ENCODE assay signal across 8 mouse cellular contexts in the genomic region with DNA sequence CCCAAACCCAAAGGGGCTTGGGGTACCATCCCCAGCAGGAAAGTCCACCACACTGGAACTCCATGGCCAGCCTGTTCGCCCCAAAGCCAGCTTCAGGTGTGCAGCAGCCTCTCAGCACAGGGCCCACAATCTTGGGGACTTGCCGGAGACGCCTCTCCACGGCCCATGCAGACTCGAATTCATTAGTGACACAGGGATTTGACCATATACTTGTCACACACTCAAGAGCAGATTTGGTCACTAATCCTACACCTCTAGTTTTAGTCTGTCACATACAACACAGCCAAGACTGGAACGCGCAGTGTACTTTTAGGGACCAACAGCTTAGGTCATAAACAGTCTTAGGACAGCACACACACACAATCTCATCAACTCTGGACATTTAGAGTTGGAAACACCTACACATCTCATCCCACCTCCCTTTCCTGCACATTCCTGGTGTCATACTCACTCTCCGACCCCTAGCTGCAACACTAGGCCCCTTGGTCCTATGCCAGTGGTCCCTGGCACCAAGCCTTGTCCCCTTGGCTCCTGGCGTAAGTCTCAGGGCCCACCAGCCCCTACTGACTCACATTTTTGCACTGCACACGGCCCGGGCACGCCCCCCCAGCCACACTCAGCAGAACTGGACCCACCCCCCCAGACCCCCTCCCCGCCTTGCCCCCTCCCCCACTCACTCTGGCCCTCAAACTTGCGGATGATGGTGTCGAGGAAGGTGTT. TPM values are rescaled to one million over a fixed set of nuclear protein-coding genes. Genes with fewer than 3 reads are reported as not detected.
DNase-seq lines count a peak whose midpoint lies in the region; ATAC-seq and TF ChIP-seq lines count a peak whose summit lies in the region.

No protein-coding gene starts in this region.

- ATAC-seq in embryonic facial prominence, embryonic 11.5 days (replicated peaks; ENCODE audit: insufficient number of reproducible peaks, low FRiP score, low TSS enrichment, low read depth): no peak
- no peak for ATAC-seq in hindbrain, postnatal 0 days
- no peak for ATAC-seq in neural tube, embryonic 12.5 days (ENCODE audit: low FRiP score, low read depth)

- peak overlapping the region; percentile 77 for H3K9ac ChIP-seq in embryonic facial prominence, embryonic 11.5 days (replicated peaks; ENCODE audit: low read length)
- H3K9ac ChIP-seq in hindbrain, postnatal 0 days (replicated peaks; ENCODE audit: low read length): peak overlapping the region; percentile 78
- peak overlapping the region; percentile 86 for H3K9ac ChIP-seq in neural tube, embryonic 12.5 days

- 44% methylated on average over 13 of the region's 15 CpGs for WGBS in embryonic facial prominence, embryonic 11.5 days
- 28% methylated on average over 15 of the region's 15 CpGs for WGBS in hindbrain, postnatal 0 days
- 34% methylated on average over 15 of the region's 15 CpGs for WGBS in neural tube, embryonic 12.5 days

- DNase-seq in left cerebral cortex, adult 2 months (ENCODE audit: extremely low spot score in 1 of 2, low spot score in 2 of 2): no peak
- DNase-seq in left cerebral cortex, postnatal 14 days (ENCODE audit: low spot score in 2 of 2): no peak
- DNase-seq in embryonic facial prominence, embryonic 11.5 days (ENCODE audit: low spot score): no peak
- DNase-seq in hindbrain, postnatal 0 days (ENCODE audit: low spot score): no peak
- DNase-seq in adipocyte (ENCODE audit: low spot score): no peak
- no peak for DNase-seq in frontal cortex, postnatal 14 days (ENCODE audit: low spot score in 2 of 2)
- DNase-seq in gastrocnemius, postnatal 14 days: no peak

- H3K36me3 ChIP-seq in embryonic facial prominence, embryonic 11.5 days (replicated peaks; ENCODE audit: control insufficient read depth, insufficient read depth, low read depth, low read length): no peaks in the 10 kb centered on the region
- H3K36me3 ChIP-seq in hindbrain, postnatal 0 days (ENCODE audit: insufficient read depth, low read length): no peaks in the 10 kb centered on the region
- no peaks in the 10 kb centered on the region for H3K36me3 ChIP-seq in neural tube, embryonic 12.5 days

- H3K27ac ChIP-seq in left cerebral cortex, adult 2 months: no peak overlapping the region
- peak overlapping the region; percentile 78; the same call in 1 of the 2 replicates for H3K27ac ChIP-seq in embryonic facial prominence, embryonic 11.5 days (replicated peaks; ENCODE audit: low read depth, low read length)
- H3K27ac ChIP-seq in hindbrain, postnatal 0 days: peak overlapping the region; percentile 76
- peak overlapping the region; percentile 68; the same call in 1 of the 2 replicates for H3K27ac ChIP-seq in neural tube, embryonic 12.5 days

- H3K4me3 ChIP-seq in left cerebral cortex, adult 2 months: peak overlapping the region; percentile 67
- peak overlapping the region; percentile 62 for H3K4me3 ChIP-seq in embryonic facial prominence, embryonic 11.5 days (ENCODE audit: low read depth, low read length)
- H3K4me3 ChIP-seq in hindbrain, postnatal 0 days (ENCODE audit: low read length): peak overlapping the region; percentile 70
- H3K4me3 ChIP-seq in neural tube, embryonic 12.5 days: peak overlapping the region; percentile 77

- H3K27me3 ChIP-seq in embryonic facial prominence, embryonic 11.5 days (ENCODE audit: control insufficient read depth, insufficient read depth, low read length): peaks cover 43% of the 10 kb centered on the region
- no peaks in the 10 kb centered on the region for H3K27me3 ChIP-seq in hindbrain, postnatal 0 days (ENCODE audit: insufficient read depth, low read length)
- H3K27me3 ChIP-seq in neural tube, embryonic 12.5 days (replicated peaks): peaks cover 22% of the 10 kb centered on the region

- no peak for TF ChIP-seq CTCF in left cerebral cortex, adult 2 months (IDR thresholded peaks at IDR 0.05)
- no peak for TF ChIP-seq CTCF in hindbrain, postnatal 0 days (IDR thresholded peaks at IDR 0.05; ENCODE audit: low read depth)

- no peaks in the 10 kb centered on the region for H3K9me3 ChIP-seq in embryonic facial prominence, embryonic 11.5 days (replicated peaks; ENCODE audit: control insufficient read depth, low read length)
- no peaks in the 10 kb centered on the region for H3K9me3 ChIP-seq in hindbrain, postnatal 0 days (ENCODE audit: low read length)
- no peaks in the 10 kb centered on the region for H3K9me3 ChIP-seq in neural tube, embryonic 12.5 days

- intact Hi-C loops in left cerebral cortex, adult 2 months (cut with DNase I): no loop called here
- intact Hi-C loops in left cerebral cortex, postnatal 14 days (cut with DNase I): no loop called here
- intact Hi-C loops in gastrocnemius, postnatal 14 days (cut with DNase I; ENCODE audit: low total_unique reads): no loop called here

- H3K4me2 ChIP-seq in embryonic facial prominence, embryonic 11.5 days (ENCODE audit: low read depth, low read length): peak overlapping the region; percentile 98
- H3K4me2 ChIP-seq in hindbrain, postnatal 0 days (ENCODE audit: low read depth, low read length): peak overlapping the region; percentile 99
- H3K4me2 ChIP-seq in neural tube, embryonic 12.5 days (replicated peaks): peak overlapping the region; percentile 98

- peaks cover 9% of the 10 kb centered on the region for H3K4me1 ChIP-seq in embryonic facial prominence, embryonic 11.5 days (ENCODE audit: control insufficient read depth, insufficient read depth, low read length)
- peaks cover 27% of the 10 kb centered on the region for H3K4me1 ChIP-seq in hindbrain, postnatal 0 days (ENCODE audit: insufficient read depth, low read length)
- peaks cover 67% of the 10 kb centered on the region for H3K4me1 ChIP-seq in neural tube, embryonic 12.5 days

RNA-seq across cellular contexts. Expression of gene Kcnh2, which starts 0.7 kb away (rescaled TPM):
- total RNA-seq in left cerebral cortex, adult 2 months (2021): 10 to 100 TPM; 28.6 to 32.8 TPM
- 10 to 100 TPM; 19.9 to 22.1 TPM for total RNA-seq in left cerebral cortex, postnatal 14 days (2021)
- polyA plus RNA-seq in embryonic facial prominence, embryonic 11.5 days (2014; fragmentation: Nextera tagmentation; extraction: Ambion mirVana): 3.7 and 4.2 TPM in 2 replicates
- total RNA-seq in hindbrain, postnatal 0 days (2014; rRNA removed): 55.9 and 70.5 TPM in 2 replicates
- polyA plus RNA-seq in hindbrain, postnatal 0 days (2015; fragmentation: Nextera tagmentation; extraction: Ambion mirVana): 10.8 and 11.5 TPM in 2 replicates
- 15.1 and 18.6 TPM in 2 replicates for polyA plus RNA-seq in neural tube, embryonic 12.5 days (2016; fragmentation: Nextera tagmentation; extraction: Ambion mirVana)
- 1 to 10 TPM; 1.8 to 4.2 TPM for total RNA-seq in gastrocnemius, postnatal 14 days (2021)

RNA-seq across cellular contexts. Expression of gene Nos3, which starts 13.9 kb away (rescaled TPM):
- 1 to 10 TPM; 8.8 to 9.3 TPM for total RNA-seq in left cerebral cortex, adult 2 months (2021)
- 10 to 100 TPM; 10.2 to 12.1 TPM for total RNA-seq in left cerebral cortex, postnatal 14 days (2021)
- 3.2 and 4.2 TPM in 2 replicates for polyA plus RNA-seq in embryonic facial prominence, embryonic 11.5 days (2014; fragmentation: Nextera tagmentation; extraction: Ambion mirVana)
- total RNA-seq in hindbrain, postnatal 0 days (2014; rRNA removed): 8.7 and 13.3 TPM in 2 replicates
- 7.2 and 7.4 TPM in 2 replicates for polyA plus RNA-seq in hindbrain, postnatal 0 days (2015; fragmentation: Nextera tagmentation; extraction: Ambion mirVana)
- polyA plus RNA-seq in neural tube, embryonic 12.5 days (2016; fragmentation: Nextera tagmentation; extraction: Ambion mirVana): 9.2 and 9.4 TPM in 2 replicates
- total RNA-seq in gastrocnemius, postnatal 14 days (2021): 10 to 100 TPM in 1 of 2 experiments, 1 to 10 TPM in 1; 8.6 to 10.6 TPM

RNA-seq across cellular contexts. Expression of gene Atg9b, which starts 41.3 kb away (rescaled TPM):
- 1 to 10 TPM; 4.0 to 4.2 TPM for total RNA-seq in left cerebral cortex, adult 2 months (2021)
- total RNA-seq in left cerebral cortex, postnatal 14 days (2021): 1 to 10 TPM; 2.1 to 3.4 TPM
- polyA plus RNA-seq in embryonic facial prominence, embryonic 11.5 days (2014; fragmentation: Nextera tagmentation; extraction: Ambion mirVana): 0.18 and 0.21 TPM in 2 replicates
- total RNA-seq in hindbrain, postnatal 0 days (2014; rRNA removed): 8.8 and 9.8 TPM in 2 replicates
- 5.1 and 6.1 TPM in 2 replicates for polyA plus RNA-seq in hindbrain, postnatal 0 days (2015; fragmentation: Nextera tagmentation; extraction: Ambion mirVana)
- polyA plus RNA-seq in neural tube, embryonic 12.5 days (2016; fragmentation: Nextera tagmentation; extraction: Ambion mirVana): 0.34 and 0.35 TPM in 2 replicates
- under 1 TPM; 0.11 to 0.14 TPM for total RNA-seq in gastrocnemius, postnatal 14 days (2021)

RNA-seq across cellular contexts. Expression of gene Abcb8, which starts 42.8 kb away (rescaled TPM):
- 10 to 100 TPM; 45.3 to 54.9 TPM for total RNA-seq in left cerebral cortex, adult 2 months (2021)
- 10 to 100 TPM; 46.7 to 51.4 TPM for total RNA-seq in left cerebral cortex, postnatal 14 days (2021)
- 27.0 and 27.4 TPM in 2 replicates for polyA plus RNA-seq in embryonic facial prominence, embryonic 11.5 days (2014; fragmentation: Nextera tagmentation; extraction: Ambion mirVana)
- 63.2 and 90.6 TPM in 2 replicates for total RNA-seq in hindbrain, postnatal 0 days (2014; rRNA removed)
- 41.9 and 43.5 TPM in 2 replicates for polyA plus RNA-seq in hindbrain, postnatal 0 days (2015; fragmentation: Nextera tagmentation; extraction: Ambion mirVana)
- polyA plus RNA-seq in neural tube, embryonic 12.5 days (2016; fragmentation: Nextera tagmentation; extraction: Ambion mirVana): 45.9 and 52.7 TPM in 2 replicates
- 10 to 100 TPM; 36.2 to 43.6 TPM for total RNA-seq in gastrocnemius, postnatal 14 days (2021)
